Mouse (Mus musculus) lung, postnatal 0 days (tissue): ENCODE results near the gene Hoxa7.

Experiments used
- CTCF ChIP-seq: IDR thresholded peaks from 2 replicates; pipeline ENCODE4 v1.5.1; 2016; ENCODE audit warnings: antibody characterized with exemption, mild to moderate bottlenecking
- EP300 ChIP-seq: IDR thresholded peaks from 2 replicates; pipeline ENCODE4 v1.6.1; 2016; ENCODE audit warnings: antibody characterized with exemption, mild to moderate bottlenecking, control low read depth

DNA sequence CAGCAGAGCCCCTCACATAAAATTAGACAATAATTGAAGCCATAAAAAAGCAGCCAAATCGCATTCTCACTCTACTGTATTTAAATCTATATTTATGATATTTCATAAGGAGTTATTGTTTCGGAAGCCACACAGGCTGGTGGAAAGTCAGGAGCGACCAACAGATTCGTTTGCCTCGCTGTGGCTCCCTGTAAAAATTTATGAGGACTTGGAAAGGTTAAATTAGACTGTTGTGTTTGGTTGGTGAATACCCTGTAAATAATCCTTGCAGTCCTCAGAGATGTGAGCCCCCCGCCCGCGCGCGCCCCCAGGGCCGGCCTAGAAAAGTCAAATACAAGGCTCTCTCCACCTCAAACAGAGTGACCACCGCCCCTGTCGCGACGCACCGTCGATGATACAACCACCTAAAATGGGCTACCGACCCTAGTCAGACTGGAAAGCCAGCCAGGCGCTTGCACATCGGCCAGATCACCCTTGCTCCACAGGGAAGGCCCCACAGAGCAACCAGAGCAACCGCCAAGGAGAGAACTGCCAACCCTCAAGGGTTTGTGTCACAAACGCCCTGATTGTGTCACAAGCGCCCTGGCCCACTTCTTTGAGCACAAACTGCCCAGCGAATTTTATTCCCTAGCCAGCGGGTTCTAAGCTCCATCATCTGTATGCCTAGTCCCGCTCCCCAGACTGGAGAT, 5.1 kb upstream of the Hoxa7 start:
- TF ChIP-seq CTCF = no peak
- no peak for TF ChIP-seq EP300
